28 mouse cellular contexts compared by ENCODE assay signal in genomic region chr11:58901080-58901479, GRCm38 (mm10). TPM values are rescaled to one million over a fixed set of nuclear protein-coding genes. Genes with fewer than 3 reads are reported as not detected.
DNase-seq lines count a peak whose midpoint lies in the region; ATAC-seq lines count a peak whose summit lies in the region.
"Had no signal": no experiment of that assay in that cellular context is flagged by ENCODE, and none has a peak within 500 bp of the region (broad histone marks: within the 10 kb centered on the region; RNA-seq: fewer than 3 reads in every experiment).

No protein-coding gene starts in this region.

- no peaks in the 10 kb centered on the region for H3K27me3 ChIP-seq in liver, embryonic 13.5 days
- H3K27me3 ChIP-seq: embryonic facial prominence, embryonic 15.5 days; heart, embryonic 15.5 days; hindbrain, embryonic 15.5 days; intestine, embryonic 15.5 days; midbrain, embryonic 12.5 days had no signal

- H3K9me3 ChIP-seq in liver, embryonic 13.5 days (replicated peaks) = no peaks in the 10 kb centered on the region
- H3K9me3 ChIP-seq: embryonic facial prominence, embryonic 15.5 days; heart, embryonic 15.5 days; hindbrain, embryonic 15.5 days; intestine, embryonic 15.5 days; limb, embryonic 10.5 days; midbrain, embryonic 12.5 days had no signal

- H3K36me3 ChIP-seq in liver, embryonic 13.5 days = peaks cover 60% of the 10 kb centered on the region

- DNase-seq in brain, adult 2 months (ENCODE audit: low read depth, low spot score) = peak; percentile 15
- DNase-seq in liver, embryonic 13.5 days = peak; percentile 54
- no peak for DNase-seq in right cerebral cortex, postnatal 14 days
- no peak for DNase-seq in urinary bladder, postnatal 4 days (ENCODE audit: low spot score in 2 of 2)
- DNase-seq: adrenal gland, adult 8-10 months; cerebellum, adult 8-10 months; heart, postnatal 4 days; kidney, adult 8-10 months; kidney, postnatal 10 days had no signal

- H3K9ac ChIP-seq in liver, embryonic 13.5 days = peak overlapping the region; percentile 58; the same call in 1 of the 2 replicates
- H3K9ac ChIP-seq: embryonic facial prominence, embryonic 15.5 days; heart, embryonic 15.5 days; hindbrain, embryonic 15.5 days; intestine, embryonic 15.5 days; midbrain, embryonic 12.5 days had no signal

- peak; percentile 81 for ATAC-seq in erythroblast, adult 5-6 weeks (replicated peaks; ENCODE audit: low FRiP score, poor library complexity, severe bottlenecking)
- ATAC-seq in liver, embryonic 13.5 days (ENCODE audit: low read depth) = peak; percentile 72
- ATAC-seq in megakaryocyte-erythroid progenitor cell, adult 5-6 weeks (replicated peaks; ENCODE audit: low FRiP score, low TSS enrichment, poor library complexity, severe bottlenecking) = peak; percentile 76
- ATAC-seq in monocyte, adult 5-6 weeks (replicated peaks; ENCODE audit: insufficient number of reproducible peaks, low FRiP score, low TSS enrichment, poor library complexity, severe bottlenecking) = no peak
- ATAC-seq: activated CD4-positive, CD25-positive, alpha-beta regulatory T cell, adult 4 months; intestine, embryonic 15.5 days; lung, postnatal 0 days had no signal

- peak overlapping the region; percentile 81 for H3K4me2 ChIP-seq in liver, embryonic 13.5 days
- H3K4me2 ChIP-seq: embryonic facial prominence, embryonic 15.5 days; heart, embryonic 15.5 days; hindbrain, embryonic 15.5 days; intestine, embryonic 15.5 days; midbrain, embryonic 12.5 days had no signal

- H3K4me3 ChIP-seq in liver, embryonic 13.5 days (replicated peaks) = peak overlapping the region; percentile 30; the same call in 1 of the 2 replicates
- H3K4me3 ChIP-seq: embryonic facial prominence, embryonic 15.5 days; heart, embryonic 15.5 days; hindbrain, embryonic 15.5 days; intestine, embryonic 15.5 days; limb, embryonic 10.5 days; midbrain, embryonic 12.5 days had no signal

- peak overlapping the region; percentile 87 for H3K27ac ChIP-seq in liver, embryonic 13.5 days
- H3K27ac ChIP-seq: embryonic facial prominence, embryonic 15.5 days; heart, embryonic 15.5 days; hindbrain, embryonic 15.5 days; intestine, embryonic 15.5 days; limb, embryonic 10.5 days; midbrain, embryonic 12.5 days had no signal

- peaks cover 46% of the 10 kb centered on the region for H3K4me1 ChIP-seq in liver, embryonic 13.5 days (replicated peaks)

RNA-seq across cellular contexts. Expression of gene Zfp39, which starts 2.9 kb away (rescaled TPM):
- 15.2 and 23.4 TPM in 2 replicates for total RNA-seq in erythroblast, adult 5-6 weeks (2015; ENCODE audit: low replicate concordance)
- total RNA-seq in erythroblast, adult 5-6 weeks (2017; ENCODE audit: low replicate concordance) = 18.3 and 19.8 TPM in 2 replicates
- polyA plus RNA-seq in liver, embryonic 13.5 days (2015; fragmentation: Nextera tagmentation; extraction: Ambion mirVana) = 3.7 and 5.4 TPM in 2 replicates
- 19.2 and 24.5 TPM in 2 replicates for total RNA-seq in megakaryocyte-erythroid progenitor cell, adult 5-6 weeks (2014; fragmentation: Nextera tagmentation)
- total RNA-seq in megakaryocyte-erythroid progenitor cell, adult 5-6 weeks (2017) = 18.3 and 20.5 TPM in 2 replicates
- 9.4 to 12.8 TPM (median 10.7 TPM) in 3 replicates for total RNA-seq in monocyte, adult 5-6 weeks (2017)

RNA-seq across cellular contexts. Expression of gene Btnl10, which starts 16.6 kb away (rescaled TPM):
- total RNA-seq in erythroblast, adult 5-6 weeks (2015; ENCODE audit: low replicate concordance) = 296 and 325 TPM in 2 replicates
- 491 and 558 TPM in 2 replicates for total RNA-seq in erythroblast, adult 5-6 weeks (2017; ENCODE audit: low replicate concordance)
- 11.2 and 12.5 TPM in 2 replicates for polyA plus RNA-seq in liver, embryonic 13.5 days (2015; fragmentation: Nextera tagmentation; extraction: Ambion mirVana)
- total RNA-seq in megakaryocyte-erythroid progenitor cell, adult 5-6 weeks (2014; fragmentation: Nextera tagmentation) = 34.1 and 34.2 TPM in 2 replicates
- 11.5 and 18.8 TPM in 2 replicates for total RNA-seq in megakaryocyte-erythroid progenitor cell, adult 5-6 weeks (2017)
- not detected in 3 replicates for total RNA-seq in monocyte, adult 5-6 weeks (2017)
- total RNA-seq: adrenal gland, adult 8-10 months; gastrocnemius, adult 8-10 months; heart, postnatal 4 days; layer of hippocampus, adult 18-20 months; left cerebral cortex, adult 8-10 months; liver, adult 2 months had no signal
- polyA plus RNA-seq: activated CD4-positive, CD25-positive, alpha-beta regulatory T cell, adult 4 months; C2C12; embryonic facial prominence, embryonic 15.5 days; forebrain, embryonic 11.5 days; heart, embryonic 15.5 days; hindbrain, embryonic 15.5 days; liver, adult 2 months; midbrain, embryonic 12.5 days; neural tube, embryonic 14.5 days; urinary bladder, adult 2 months had no signal

RNA-seq across cellular contexts. Expression of gene 2810021J22Rik, which starts 34.1 kb away (rescaled TPM):
- 0.63 and 1.7 TPM in 2 replicates for total RNA-seq in erythroblast, adult 5-6 weeks (2015; ENCODE audit: low replicate concordance)
- total RNA-seq in erythroblast, adult 5-6 weeks (2017; ENCODE audit: low replicate concordance) = 2.0 and 2.1 TPM in 2 replicates
- polyA plus RNA-seq in liver, embryonic 13.5 days (2015; fragmentation: Nextera tagmentation; extraction: Ambion mirVana) = 2.3 and 3.0 TPM in 2 replicates
- total RNA-seq in megakaryocyte-erythroid progenitor cell, adult 5-6 weeks (2014; fragmentation: Nextera tagmentation) = 4.5 and 7.1 TPM in 2 replicates
- total RNA-seq in megakaryocyte-erythroid progenitor cell, adult 5-6 weeks (2017) = 3.5 and 4.9 TPM in 2 replicates
- 3.4 to 10.0 TPM (median 3.9 TPM) in 3 replicates for total RNA-seq in monocyte, adult 5-6 weeks (2017)

RNA-seq across cellular contexts. Expression of gene Rnf187, which starts 37.6 kb away (rescaled TPM):
- total RNA-seq in erythroblast, adult 5-6 weeks (2015; ENCODE audit: low replicate concordance) = 18.6 and 23.6 TPM in 2 replicates
- 32.3 and 36.6 TPM in 2 replicates for total RNA-seq in erythroblast, adult 5-6 weeks (2017; ENCODE audit: low replicate concordance)
- 125 and 130 TPM in 2 replicates for polyA plus RNA-seq in liver, embryonic 13.5 days (2015; fragmentation: Nextera tagmentation; extraction: Ambion mirVana)
- total RNA-seq in megakaryocyte-erythroid progenitor cell, adult 5-6 weeks (2014; fragmentation: Nextera tagmentation) = 115 and 146 TPM in 2 replicates
- total RNA-seq in megakaryocyte-erythroid progenitor cell, adult 5-6 weeks (2017) = 101 and 108 TPM in 2 replicates
- 42.2 to 79.7 TPM (median 47.8 TPM) in 3 replicates for total RNA-seq in monocyte, adult 5-6 weeks (2017)

RNA-seq across cellular contexts. Expression of gene Hist3h2ba, which starts 47.6 kb away (rescaled TPM):
- total RNA-seq in erythroblast, adult 5-6 weeks (2015; ENCODE audit: low replicate concordance) = 7.5 and 25.9 TPM in 2 replicates
- 40.6 and 51.9 TPM in 2 replicates for total RNA-seq in erythroblast, adult 5-6 weeks (2017; ENCODE audit: low replicate concordance)
- 5.5 and 6.3 TPM in 2 replicates for polyA plus RNA-seq in liver, embryonic 13.5 days (2015; fragmentation: Nextera tagmentation; extraction: Ambion mirVana)
- total RNA-seq in megakaryocyte-erythroid progenitor cell, adult 5-6 weeks (2014; fragmentation: Nextera tagmentation) = 21.1 and 27.6 TPM in 2 replicates
- total RNA-seq in megakaryocyte-erythroid progenitor cell, adult 5-6 weeks (2017) = 6.3 and 6.5 TPM in 2 replicates
- total RNA-seq in monocyte, adult 5-6 weeks (2017) = 1.7 TPM in 2 of 3 replicates, not detected in the other
- polyA plus RNA-seq: liver, adult 2 months had no signal

Comparison
In these comparisons a context has a peak if more than half of its experiments do, and no peak if none do; other contexts are left out.
1. DNase-seq: peak in brain, adult 2 months (single experiment) and liver, embryonic 13.5 days (single experiment); none in right cerebral cortex, postnatal 14 days (single experiment) and urinary bladder, postnatal 4 days (0 of 2).
2. RNA of gene Btnl10, which starts 16.6 kb away (total RNA-seq): 296 to 558 TPM in erythroblast, adult 5-6 weeks and 11.5 to 34.2 TPM in megakaryocyte-erythroid progenitor cell, adult 5-6 weeks; not detected in monocyte, adult 5-6 weeks; every median in the first group is over 10 times any median in the second.